Mouse (Mus musculus) lung, adult 2 months (tissue): ENCODE measurements around the gene Htra3.

Experiments
- CTCF ChIP-seq: fragments of 200-500 bp; IDR thresholded peaks from 2 replicates; pipeline ENCODE4 v1.5.1; 2011; ENCODE audit warnings: mild to moderate bottlenecking, low read length, control low read depth; ENCODE audit not compliant: insufficient read depth
- POLR2A ChIP-seq: fragments of 200-500 bp; IDR thresholded peaks from 2 replicates; pipeline ENCODE4 v1.6.1; 2011; ENCODE audit warnings: low read depth, mild to moderate bottlenecking, control low read depth, low read length, borderline replicate concordance; ENCODE audit errors: extremely low read depth

GRCm38 (mm10) chr5:35671474-35671891 is 8.1 kb downstream of the Htra3 start:
- TF ChIP-seq POLR2A (0 out of 2 replicates have a peak, but pooled peaks have one; percentile 10), CTCF (no peak)
